Mouse (Mus musculus): ENCODE measurements around the gene Mael. TPM values are rescaled to one million over a fixed set of nuclear protein-coding genes. Genes with fewer than 3 reads are reported as not detected.

Mael gene
- not detected for total RNA-seq (2021)
- long read RNA-seq, experiment 1: 0 reads
- long read RNA-seq, experiment 2: 0 reads

GRCm38 (mm10) chr1:166238315-166238969 is at the start of gene Mael:
Gene Mael, minus strand, starts transcription at chr1:166238747.
- DNase-seq: no peak

- no peak for DNase-seq
Observed at GRCm38 (mm10) chr1:166286231-166286630, 47.7 kb upstream of the Mael start.

GRCm38 (mm10) chr1:166284390-166284789 is 45.8 kb upstream of the Mael start:
- DNase-seq: no peak

- no peak for DNase-seq
Observed at GRCm38 (mm10) chr1:166283451-166283850, 44.9 kb upstream of the Mael start.

- peak; percentile 14 for DNase-seq
Observed at GRCm38 (mm10) chr1:166282597-166283210, 44.2 kb upstream of the Mael start.

GRCm38 (mm10) chr1:166281836-166282235 is 43.3 kb upstream of the Mael start:
- DNase-seq: no peak

- DNase-seq: no peak
Observed at GRCm38 (mm10) chr1:166281287-166281686, 42.7 kb upstream of the Mael start.

GRCm38 (mm10) chr1:166280566-166280965 is 42.0 kb upstream of the Mael start:
- no peak for DNase-seq

- no peak for DNase-seq
Observed at GRCm38 (mm10) chr1:166279580-166280206, 41.1 kb upstream of the Mael start.

- peak; percentile 17 for DNase-seq
Observed at GRCm38 (mm10) chr1:166278786-166279185, 40.2 kb upstream of the Mael start.

GRCm38 (mm10) chr1:166268218-166268617 is 29.7 kb upstream of the Mael start:
- DNase-seq: no peak

- no peak for DNase-seq
Observed at GRCm38 (mm10) chr1:166266918-166267317, 28.4 kb upstream of the Mael start.

GRCm38 (mm10) chr1:166266001-166266705 is 27.6 kb upstream of the Mael start:
- no peak for DNase-seq

- DNase-seq: no peak
Observed at GRCm38 (mm10) chr1:166259526-166259925, 21.0 kb upstream of the Mael start.

GRCm38 (mm10) chr1:166256898-166257297 is 18.4 kb upstream of the Mael start:
- DNase-seq: no peak

- no peak for DNase-seq
Observed at GRCm38 (mm10) chr1:166256302-166256701, 17.8 kb upstream of the Mael start.

- no peak for DNase-seq
Observed at GRCm38 (mm10) chr1:166255651-166256050, 17.1 kb upstream of the Mael start.

- DNase-seq: no peak
Observed at GRCm38 (mm10) chr1:166255091-166255490, 16.5 kb upstream of the Mael start.

- peak; percentile 67 for DNase-seq
Observed at GRCm38 (mm10) chr1:166253898-166254894, 15.6 kb upstream of the Mael start, which contains the start of gene Ildr2. Gene Ildr2, plus strand, starts transcription at chr1:166254139.

- no peak for DNase-seq
Observed at GRCm38 (mm10) chr1:166244285-166244684, 5.7 kb upstream of the Mael start.

GRCm38 (mm10) chr1:166214181-166214580 is 24.4 kb downstream of the Mael start:
- no peak for DNase-seq

GRCm38 (mm10) chr1:166209371-166209770 is 29.2 kb downstream of the Mael start:
- DNase-seq: no peak

Data from gastrocnemius, postnatal 10 days (tissue).